Mouse (Mus musculus) bone marrow, adult 2 months (tissue): ENCODE measurements around the gene Cngb1. TPM values are rescaled to one million over a fixed set of nuclear protein-coding genes. Genes with fewer than 3 reads are reported as not detected.
A peak's percentile ranks its signal among the peaks of the same experiment; 100 is the strongest.
"Not testable (repeated sequence)": the region's sequence is repeated elsewhere in the genome, so short reads cannot be mapped to it uniquely, and the experiment has no call there.

Source experiments
- H3K27ac ChIP-seq: fragments of 200-500 bp; 2 replicates; pipeline ENCODE4 v1.5.1; 2012; ENCODE audit warnings: low read depth, mild to moderate bottlenecking, control low read depth, inconsistent platforms, low read length; ENCODE audit not compliant: control insufficient read depth, poor library complexity, insufficient read depth
- H3K4me1 ChIP-seq: fragments of 200-500 bp; 2 replicates; pipeline ENCODE4 v1.6.1; 2011; ENCODE audit warnings: low read length; ENCODE audit not compliant: control insufficient read depth, insufficient read depth
- H3K4me3 ChIP-seq: fragments of 200-500 bp; replicated peaks from 2 replicates; pipeline ENCODE3; 2011; ENCODE audit warnings: mild to moderate bottlenecking, low read depth, low read length, control low read depth; ENCODE audit not compliant: control insufficient read depth
- CTCF ChIP-seq: fragments of 200-500 bp; IDR thresholded peaks from 2 replicates; pipeline ENCODE4 v1.5.1; 2011; ENCODE audit warnings: low read length, control low read depth; ENCODE audit not compliant: control insufficient read depth, insufficient read depth
- POLR2A ChIP-seq: fragments of 200-500 bp; IDR thresholded peaks from 2 replicates; pipeline ENCODE4 v1.6.1; 2011; ENCODE audit warnings: low read depth, mild to moderate bottlenecking, control low read depth, low read length, borderline replicate concordance; ENCODE audit not compliant: control insufficient read depth
- WGBS: fragments of 180-500 bp; shearing (Covaris S2); methylation state at CpG from one replicate; pipeline ENCODE4 v1.1.7; 2018; 5-methylcytosine and 5-hydroxymethylcytosine counted together
- polyA plus RNA-seq: library from polyadenylated mRNA; stranded (reverse); fragments of >200 nt; gene quantifications from 2 replicates; pipeline ENCODE4 v1.2.4, GENCODE M21; 2011; ENCODE audit warnings: low replicate concordance; ENCODE audit not compliant: missing spikeins, insufficient read depth, insufficient read length

Cngb1 gene
- polyA plus RNA-seq, 1 experiment, result 2.1 TPM

DNA sequence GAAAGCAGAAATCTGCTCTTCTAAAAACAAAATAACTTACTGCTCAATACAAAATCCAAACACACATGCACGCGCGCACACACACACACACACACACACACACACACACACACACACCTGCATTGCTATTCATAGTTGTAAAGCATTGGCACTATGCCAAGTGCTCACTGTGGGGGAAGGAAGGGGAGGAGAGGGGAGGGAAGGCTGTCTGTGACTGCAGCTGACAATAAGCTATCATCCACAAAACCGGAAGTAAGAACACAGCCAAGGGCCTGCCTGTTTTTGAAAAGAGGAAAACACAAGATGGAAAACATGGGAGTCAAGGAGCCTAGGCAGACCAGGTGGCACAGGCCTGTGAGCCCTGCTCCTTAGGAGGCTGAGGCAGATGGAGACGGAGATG is 61.2 kb downstream of the Cngb1 start:
- Histone ChIP-seq H3K4me3 (no peak overlapping the region), H3K27ac (no peak overlapping the region), H3K4me1 (peaks cover 2% of the 10 kb centered on the region)
- TF ChIP-seq CTCF (no peak), POLR2A (no peak)
- 27% methylated on average over 5 of the region's 5 CpGs for WGBS

DNA sequence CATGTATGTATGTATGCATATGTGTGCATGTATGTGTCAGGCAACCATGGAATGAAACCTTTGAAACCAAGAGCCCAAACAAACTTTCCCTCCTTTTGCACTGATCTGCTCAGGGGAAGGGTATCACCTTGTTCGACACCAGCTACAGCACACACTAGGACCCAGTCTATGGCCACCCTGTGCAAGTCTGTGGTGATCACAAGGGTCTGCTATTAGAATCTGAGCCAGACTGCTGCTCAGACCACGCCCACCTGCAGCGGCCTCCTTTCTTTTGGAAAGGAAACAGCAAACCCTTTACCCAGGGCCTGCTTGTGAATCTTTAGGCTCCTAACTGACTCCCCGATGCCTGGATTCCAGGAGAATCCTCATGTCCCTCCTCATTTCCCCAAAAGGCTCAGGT is 62.5 kb downstream of the Cngb1 start:
- 80% methylated on average over 4 of the region's 4 CpGs for WGBS
- no peak for TF ChIP-seq POLR2A
- TF ChIP-seq CTCF, result no peak
- H3K4me1 ChIP-seq, result peaks cover 2% of the 10 kb centered on the region
- no peak overlapping the region for H3K27ac ChIP-seq
- no peak overlapping the region for H3K4me3 ChIP-seq

DNA sequence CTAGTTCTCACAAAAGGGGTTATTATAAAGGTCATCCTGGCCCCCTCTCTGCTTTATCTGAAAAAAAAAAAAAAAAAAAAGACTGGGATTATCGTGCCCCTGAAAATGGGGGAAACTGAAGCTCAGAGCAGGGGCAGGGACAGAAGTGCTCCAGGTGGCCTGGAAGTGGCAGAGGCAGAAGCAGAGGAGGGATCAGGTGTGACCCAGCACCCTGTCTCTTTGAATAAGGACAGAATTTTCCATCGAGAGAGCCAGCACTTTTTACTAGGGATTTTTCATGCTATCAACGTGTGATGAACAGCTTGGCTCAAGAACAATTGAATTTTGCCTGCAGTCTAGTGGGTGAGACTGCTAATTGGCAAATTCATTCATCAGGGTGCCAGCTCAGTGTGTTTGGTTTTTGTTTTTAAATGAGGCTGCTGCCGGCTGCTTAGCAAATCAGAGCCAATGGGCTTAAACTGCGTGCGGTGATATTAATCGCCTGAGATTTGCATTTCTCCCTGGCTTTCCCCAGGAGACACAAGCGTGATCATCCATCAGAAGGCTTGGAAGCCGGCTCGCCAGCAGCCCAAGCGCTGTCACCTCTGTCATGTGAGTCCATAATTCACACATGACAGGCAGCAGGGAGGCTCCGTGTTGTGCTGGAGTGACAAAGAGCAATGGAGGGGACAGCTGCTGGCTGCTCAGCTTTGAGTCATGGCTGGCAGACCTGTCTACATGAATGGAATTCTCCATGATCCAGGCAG is 63.4 kb downstream of the Cngb1 start:
- no peak for TF ChIP-seq POLR2A
- TF ChIP-seq CTCF, result no peak
- 83% methylated on average over 12 of the region's 12 CpGs for WGBS
- no peak overlapping the region for H3K27ac ChIP-seq
- peaks cover 2% of the 10 kb centered on the region for H3K4me1 ChIP-seq
- no peak overlapping the region for H3K4me3 ChIP-seq

DNA sequence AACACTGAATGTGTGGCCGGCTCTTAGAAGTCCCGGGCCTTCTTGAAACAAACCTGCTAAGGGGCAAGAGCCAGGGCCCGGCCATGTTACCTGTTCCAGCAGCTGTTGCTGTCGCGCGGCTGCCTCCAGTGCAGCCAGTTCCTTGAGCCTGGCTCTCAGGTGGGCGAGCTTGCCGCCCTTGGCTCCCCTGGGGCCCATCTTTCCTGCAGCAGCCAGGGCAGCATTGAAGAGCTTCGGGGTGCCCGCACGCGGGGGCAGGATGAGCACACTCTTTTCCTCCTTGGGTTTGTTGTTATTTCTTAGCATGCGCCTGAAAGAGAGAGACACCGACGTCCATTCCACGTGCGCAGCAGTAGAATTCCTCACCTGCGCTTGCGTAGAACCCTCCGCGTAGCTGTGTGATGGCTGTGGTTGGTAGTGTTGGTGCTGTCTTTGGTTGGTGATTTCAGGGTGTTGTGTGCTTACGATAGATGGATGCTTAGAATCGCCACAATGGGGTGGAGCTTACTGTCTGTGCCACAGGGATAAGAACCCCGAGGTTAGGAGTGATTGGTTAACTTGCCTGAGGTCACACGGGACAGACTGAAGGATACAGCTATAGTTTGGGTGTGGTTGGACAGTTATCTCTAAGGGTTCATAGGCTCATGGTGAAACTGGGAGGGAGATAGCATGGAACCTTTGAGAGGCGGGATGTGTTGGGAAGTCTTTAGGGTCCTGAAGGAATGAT is 64.1 kb downstream of the Cngb1 start:
- TF ChIP-seq CTCF (no peak), POLR2A (no peak)
- WGBS, result 84% methylated on average over 26 of the region's 26 CpGs
- no peak overlapping the region for H3K4me3 ChIP-seq
- no peak overlapping the region for H3K27ac ChIP-seq
- H3K4me1 ChIP-seq, result peaks cover 2% of the 10 kb centered on the region

DNA sequence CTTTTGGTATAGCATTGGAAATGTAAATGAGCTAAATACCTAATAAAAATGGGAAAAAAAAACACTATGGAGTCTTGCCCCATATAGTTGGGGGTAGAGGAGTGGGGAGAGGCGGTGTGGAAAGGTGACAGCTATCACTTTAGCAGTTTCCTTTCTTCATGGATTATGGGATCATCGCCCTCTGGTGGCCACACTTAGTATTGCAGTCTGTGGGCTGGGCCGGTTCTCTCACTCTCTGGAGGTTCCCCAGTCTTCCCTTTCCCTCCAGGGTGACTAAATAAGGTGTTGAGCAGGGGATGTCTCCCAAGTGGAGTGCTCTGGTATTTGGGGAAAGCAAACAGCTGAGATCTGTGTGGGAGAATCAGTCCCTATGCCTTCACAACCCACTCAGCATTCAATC is 70.7 kb downstream of the Cngb1 start:
- Histone ChIP-seq H3K4me1 (no peaks in the 10 kb centered on the region; the same call in 1 of the 2 replicates), H3K4me3 (no peak overlapping the region), H3K27ac (no peak overlapping the region)
- TF ChIP-seq CTCF (peak; percentile 79), POLR2A (no peak)
- WGBS, result 0% methylated on average over 3 of the region's 3 CpGs

DNA sequence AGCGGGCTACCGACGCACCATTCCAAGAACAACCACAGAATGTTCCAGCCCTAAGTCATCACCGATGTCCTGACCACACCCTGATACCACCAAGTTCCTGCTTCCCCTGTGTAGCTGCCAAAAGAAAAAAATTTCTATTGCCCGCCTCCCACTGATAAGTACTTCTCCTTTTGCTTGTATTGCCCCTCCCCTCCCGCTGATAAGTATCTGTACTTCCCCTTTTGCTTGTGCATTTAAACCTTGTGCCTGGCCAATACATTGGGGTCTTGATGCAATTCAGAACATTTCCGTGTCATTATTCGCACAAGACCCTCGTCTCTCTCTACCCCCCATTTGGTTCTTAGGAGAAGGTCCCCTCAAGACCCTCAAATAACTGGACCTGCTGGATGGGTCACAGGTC is 76.3 kb downstream of the Cngb1 start:
- 63% methylated on average over 9 of the region's 9 CpGs for whole genome bisulfite sequencing
- H3K27ac ChIP-seq, H3K4me3 ChIP-seq, H3K4me1 ChIP-seq: not testable (repeated sequence)

DNA sequence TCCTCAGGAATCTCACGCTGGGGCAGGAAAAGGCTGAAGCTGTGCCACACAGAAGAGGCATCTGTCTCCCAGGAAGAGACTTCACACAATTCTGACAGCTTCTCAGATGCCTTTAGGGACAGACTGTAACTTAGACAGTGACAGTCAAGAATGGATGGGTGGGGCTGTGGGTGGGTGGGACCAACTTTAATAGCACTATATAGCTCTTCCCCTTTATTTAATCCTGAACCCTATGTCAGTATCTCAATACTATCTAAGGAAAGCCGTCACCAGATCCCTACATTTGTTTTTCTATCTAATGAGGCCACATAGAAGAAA is 79.3 kb downstream of the Cngb1 start:
- TF ChIP-seq CTCF, result no peak
- TF ChIP-seq POLR2A, result no peak
- H3K4me3 ChIP-seq, result no peak overlapping the region
- WGBS, result 62% methylated on average over 2 of the region's 2 CpGs
- H3K4me1 ChIP-seq, result no peaks in the 10 kb centered on the region
- no peak overlapping the region for H3K27ac ChIP-seq

DNA sequence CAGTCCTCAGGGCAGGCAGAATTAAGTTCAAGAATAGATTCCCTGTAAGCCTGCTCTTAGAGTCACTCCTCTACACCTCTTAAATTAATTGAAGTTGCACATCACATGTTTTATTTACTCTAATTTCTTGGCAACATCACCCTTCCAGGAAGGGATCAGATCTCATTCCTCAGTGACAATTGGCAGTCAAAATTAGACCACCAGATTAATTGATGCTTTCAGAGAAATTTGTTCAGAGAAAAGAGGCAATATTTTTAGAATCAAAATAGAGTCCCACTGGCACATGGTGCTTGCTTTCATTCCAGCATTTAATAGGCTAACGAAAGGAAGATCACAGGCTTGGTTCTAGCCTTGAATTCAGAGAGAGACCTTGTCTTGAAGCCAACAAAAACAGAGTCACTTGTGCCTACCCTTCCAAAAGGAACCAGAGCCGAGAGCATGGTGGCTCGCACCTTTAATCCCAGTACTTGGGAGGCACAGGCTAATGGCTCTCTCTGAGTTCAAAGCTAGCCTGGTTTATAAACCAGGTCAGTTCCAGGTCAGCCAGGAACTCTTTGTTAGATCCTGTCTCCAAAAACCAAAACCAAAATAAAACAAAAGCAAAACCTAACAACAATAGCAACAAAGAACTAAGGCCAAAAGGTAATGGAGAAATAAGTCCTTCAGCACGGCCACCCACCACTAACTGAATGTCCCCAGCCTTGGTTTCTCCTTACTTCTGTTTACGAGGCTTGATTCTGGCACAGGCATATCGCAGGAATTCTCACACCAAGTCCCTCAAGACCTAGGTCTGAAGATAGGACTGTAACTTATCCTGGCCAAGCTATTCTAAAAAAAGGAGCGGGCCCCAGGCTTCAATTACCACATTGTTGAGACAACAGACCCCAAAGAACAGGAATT is 79.9 kb downstream of the Cngb1 start:
- WGBS, result 83% methylated on average over 7 of the region's 7 CpGs
- Histone ChIP-seq H3K27ac (no peak overlapping the region), H3K4me1 (no peaks in the 10 kb centered on the region), H3K4me3 (no peak overlapping the region)
- no peak for TF ChIP-seq POLR2A
- TF ChIP-seq CTCF, result no peak
